ENCODE assay signal across 17 mouse cellular contexts in the genomic region with DNA sequence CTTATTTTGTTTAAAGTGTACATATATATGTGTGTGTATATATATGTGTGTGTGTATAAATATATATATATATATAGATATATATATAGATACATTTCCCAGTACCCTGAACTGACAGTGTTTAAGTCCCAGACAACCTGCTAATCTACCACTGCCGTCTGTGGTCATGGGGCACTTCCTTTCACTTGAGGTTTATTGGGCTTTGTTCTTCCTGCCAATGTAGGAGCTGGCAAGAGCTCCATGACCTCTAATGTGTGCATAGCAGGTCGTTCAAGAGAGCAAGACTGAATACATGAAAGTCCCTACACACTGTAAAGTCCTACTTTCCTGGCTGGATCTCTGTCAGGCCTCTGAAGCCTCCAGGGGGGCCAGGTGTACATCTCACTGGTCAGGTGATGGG. TPM values are rescaled to one million over a fixed set of nuclear protein-coding genes. Genes with fewer than 3 reads are reported as not detected.
DNase-seq lines count a peak whose midpoint lies in the region; ATAC-seq and TF ChIP-seq lines count a peak whose summit lies in the region.
"Had no signal": no experiment of that assay in that cellular context is flagged by ENCODE, and none has a peak within 500 bp of the region (broad histone marks: within the 10 kb centered on the region; RNA-seq: fewer than 3 reads in every experiment).

No protein-coding gene starts in this region.

- H3K4me1 ChIP-seq in intestine, embryonic 16.5 days (ENCODE audit: control insufficient read depth, insufficient read depth, low read length), result peaks cover 4% of the 10 kb centered on the region; the same call in 1 of the 2 replicates
- no peaks in the 10 kb centered on the region for H3K4me1 ChIP-seq in intestine, embryonic 15.5 days (replicated peaks)
- H3K4me1 ChIP-seq in intestine, postnatal 0 days (replicated peaks; ENCODE audit: control insufficient read depth, insufficient read depth, low read length), result peaks cover 3% of the 10 kb centered on the region; the same call in 1 of the 2 replicates
- H3K4me1 ChIP-seq: embryonic facial prominence, embryonic 10.5 days had no signal

- H3K27me3 ChIP-seq in intestine, embryonic 16.5 days (replicated peaks; ENCODE audit: control insufficient read depth, insufficient read depth, low read length), result no peaks in the 10 kb centered on the region
- no peaks in the 10 kb centered on the region for H3K27me3 ChIP-seq in intestine, embryonic 15.5 days (replicated peaks)
- H3K27me3 ChIP-seq in intestine, postnatal 0 days (replicated peaks; ENCODE audit: control insufficient read depth, insufficient read depth, low read length), result no peaks in the 10 kb centered on the region
- H3K27me3 ChIP-seq: CH12.LX; heart, embryonic 13.5 days; liver, embryonic 15.5 days; Patski had no signal

- 53% methylated on average over 2 of the region's 2 CpGs for WGBS in intestine, embryonic 16.5 days
- 49% methylated on average over 2 of the region's 2 CpGs for WGBS in intestine, embryonic 15.5 days
- 44% methylated on average over 2 of the region's 2 CpGs for WGBS in intestine, postnatal 0 days

- no peaks in the 10 kb centered on the region for H3K9me3 ChIP-seq in intestine, embryonic 16.5 days (ENCODE audit: control insufficient read depth, low read length)
- H3K9me3 ChIP-seq in intestine, embryonic 15.5 days, result no peaks in the 10 kb centered on the region
- no peaks in the 10 kb centered on the region for H3K9me3 ChIP-seq in intestine, postnatal 0 days (ENCODE audit: control insufficient read depth)
- H3K9me3 ChIP-seq: embryonic facial prominence, embryonic 10.5 days; heart, embryonic 13.5 days; liver, embryonic 15.5 days had no signal

- no peak overlapping the region for H3K4me2 ChIP-seq in intestine, embryonic 16.5 days (ENCODE audit: low read depth, low read length)
- no peak overlapping the region for H3K4me2 ChIP-seq in intestine, embryonic 15.5 days (replicated peaks)
- no peak overlapping the region for H3K4me2 ChIP-seq in intestine, postnatal 0 days (replicated peaks; ENCODE audit: low read depth)
- H3K4me2 ChIP-seq: heart, embryonic 13.5 days; liver, embryonic 15.5 days had no signal

- peak; percentile 12 to 24 for DNase-seq in CD8-positive naive resting alpha-beta T cell, adult 2 months (ENCODE audit: low read depth in 2 of 2, low spot score in 2 of 2)
- DNase-seq in thymus, postnatal 25 days, result peak; percentile 14
- no peak for DNase-seq in right cerebral cortex, postnatal 25 days
- no peak for DNase-seq in cerebellum, adult 11 months
- DNase-seq: cerebellum, adult 9-11 months; gastrocnemius, postnatal 25 days; lung, postnatal 4 days; retina, postnatal 1 day had no signal

- H3K4me3 ChIP-seq in intestine, embryonic 16.5 days (ENCODE audit: low read length), result no peak overlapping the region
- H3K4me3 ChIP-seq in intestine, embryonic 15.5 days (replicated peaks), result no peak overlapping the region
- no peak overlapping the region for H3K4me3 ChIP-seq in intestine, postnatal 0 days (ENCODE audit: low read depth, low read length)
- H3K4me3 ChIP-seq: embryonic facial prominence, embryonic 10.5 days; heart, embryonic 13.5 days; liver, embryonic 15.5 days had no signal

- H3K9ac ChIP-seq in intestine, embryonic 16.5 days (ENCODE audit: low read depth, low read length), result no peak overlapping the region
- no peak overlapping the region for H3K9ac ChIP-seq in intestine, embryonic 15.5 days
- H3K9ac ChIP-seq in intestine, postnatal 0 days (ENCODE audit: low read depth, low read length), result no peak overlapping the region
- H3K9ac ChIP-seq: heart, embryonic 13.5 days; liver, embryonic 15.5 days had no signal

- 0 out of 2 replicates have a peak, but pooled peaks have one; percentile 7 for ATAC-seq in intestine, embryonic 16.5 days
- no peak for ATAC-seq in intestine, embryonic 15.5 days
- no peak for ATAC-seq in intestine, postnatal 0 days
- ATAC-seq: hindbrain, embryonic 16.5 days; Patski had no signal

- H3K36me3 ChIP-seq in intestine, embryonic 16.5 days (ENCODE audit: control insufficient read depth, insufficient read depth, low read length), result peaks cover 25% of the 10 kb centered on the region
- H3K36me3 ChIP-seq in intestine, embryonic 15.5 days, result peaks cover 14% of the 10 kb centered on the region; the same call in 1 of the 2 replicates
- H3K36me3 ChIP-seq in intestine, postnatal 0 days (ENCODE audit: control insufficient read depth, insufficient read depth), result peaks cover 53% of the 10 kb centered on the region

- H3K27ac ChIP-seq in intestine, embryonic 16.5 days (ENCODE audit: low read length), result no peak overlapping the region
- H3K27ac ChIP-seq in intestine, embryonic 15.5 days, result no peak overlapping the region
- H3K27ac ChIP-seq in intestine, postnatal 0 days (ENCODE audit: low read depth, low read length), result 0 out of 2 replicates have a peak overlapping the region, but pooled peaks have one; percentile 46
- H3K27ac ChIP-seq: embryonic facial prominence, embryonic 10.5 days; liver, embryonic 15.5 days had no signal

- no peak for TF ChIP-seq CTCF in intestine, postnatal 0 days (IDR thresholded peaks at IDR 0.05; ENCODE audit: low read depth)

RNA-seq across cellular contexts. Expression of gene Gpr21, which starts 49.4 kb away (rescaled TPM):
- 0.46 and 0.64 TPM in 2 replicates for polyA plus RNA-seq in intestine, embryonic 16.5 days (2015; fragmentation: Nextera tagmentation; extraction: Ambion mirVana)
- 0.92 and 1.8 TPM in 2 replicates for polyA plus RNA-seq in intestine, embryonic 15.5 days (2015; fragmentation: Nextera tagmentation; extraction: Ambion mirVana)
- 0.29 and 0.39 TPM in 2 replicates for polyA plus RNA-seq in intestine, postnatal 0 days (2015; fragmentation: Nextera tagmentation; extraction: Ambion mirVana)

Comparison
In these comparisons a context has a peak if more than half of its experiments do, and no peak if none do; other contexts are left out.
1. DNase-seq: peak in CD8-positive naive resting alpha-beta T cell, adult 2 months (2 of 2) and thymus, postnatal 25 days (single experiment); none in right cerebral cortex, postnatal 25 days (single experiment) and cerebellum, adult 11 months (single experiment).